In the genomic region with DNA sequence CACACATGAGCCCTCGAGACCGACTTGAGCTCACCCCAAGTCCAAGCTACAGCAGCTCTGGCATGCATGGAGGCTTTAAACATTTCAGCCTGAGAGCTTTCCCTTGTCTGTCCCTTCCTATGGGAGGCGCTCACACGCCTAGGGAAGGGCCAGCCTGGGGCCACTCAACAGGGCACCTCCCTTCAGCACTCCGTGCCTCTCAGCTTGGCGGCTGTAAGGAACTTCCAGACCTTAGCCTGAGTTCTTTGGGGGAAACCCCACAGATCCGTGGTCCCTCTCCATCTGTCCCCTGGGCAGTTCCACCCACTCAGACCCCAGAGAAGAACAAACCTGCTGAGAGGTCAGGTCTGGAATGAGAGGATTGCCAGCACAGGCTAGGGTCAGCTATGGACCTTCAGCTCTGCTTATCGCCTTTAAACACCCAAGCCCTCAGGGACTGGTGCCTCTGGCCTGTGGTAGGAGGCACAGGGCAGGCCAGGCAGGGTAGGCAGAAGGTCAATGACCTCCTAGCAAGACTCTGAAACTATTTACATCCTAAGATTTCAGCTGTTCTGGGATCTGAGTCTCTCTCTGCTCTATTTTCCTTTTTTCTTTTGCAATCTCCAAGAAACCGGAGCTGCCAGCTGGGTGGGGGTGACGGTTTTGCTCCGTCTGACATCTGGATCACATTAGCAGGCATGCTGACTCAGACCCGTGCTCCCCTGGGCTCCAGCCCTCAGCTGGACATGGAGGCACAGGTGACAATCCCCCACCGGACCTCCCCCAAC, we compare ENCODE assay signal across 9 mouse cellular contexts. TPM values are rescaled to one million over a fixed set of nuclear protein-coding genes. Genes with fewer than 3 reads are reported as not detected.
DNase-seq lines count a peak whose midpoint lies in the region; ATAC-seq and TF ChIP-seq lines count a peak whose summit lies in the region.
"Had no signal": no experiment of that assay in that cellular context is flagged by ENCODE, and none has a peak within 500 bp of the region (broad histone marks: within the 10 kb centered on the region; RNA-seq: fewer than 3 reads in every experiment).

No protein-coding gene starts in this region.

- H3K9me3 ChIP-seq in hindbrain, postnatal 0 days (ENCODE audit: low read length), result no peaks in the 10 kb centered on the region
- H3K9me3 ChIP-seq in hindbrain, embryonic 13.5 days, result no peaks in the 10 kb centered on the region
- no peaks in the 10 kb centered on the region for H3K9me3 ChIP-seq in limb, embryonic 11.5 days (ENCODE audit: control insufficient read depth, low read length)

- H3K4me2 ChIP-seq in hindbrain, postnatal 0 days (ENCODE audit: low read depth, low read length), result no peak overlapping the region
- no peak overlapping the region for H3K4me2 ChIP-seq in hindbrain, embryonic 13.5 days
- H3K4me2 ChIP-seq in limb, embryonic 11.5 days (ENCODE audit: low read depth, severe bottlenecking), result no peak overlapping the region; the same call in 1 of the 2 replicates

- 0 out of 2 replicates have a peak, but pooled peaks cover under 1% of the 10 kb centered on the region for H3K4me1 ChIP-seq in hindbrain, postnatal 0 days (ENCODE audit: insufficient read depth, low read length)
- H3K4me1 ChIP-seq in hindbrain, embryonic 13.5 days (replicated peaks), result peaks cover 12% of the 10 kb centered on the region
- H3K4me1 ChIP-seq in limb, embryonic 11.5 days (ENCODE audit: control insufficient read depth, insufficient read depth, low read length), result peaks cover 34% of the 10 kb centered on the region

- 61% methylated on average over 13 of the region's 13 CpGs for WGBS in hindbrain, postnatal 0 days
- 59% methylated on average over 13 of the region's 13 CpGs for WGBS in hindbrain, embryonic 13.5 days
- 19% methylated on average over 13 of the region's 13 CpGs for WGBS in limb, embryonic 11.5 days

- no peak overlapping the region for H3K4me3 ChIP-seq in hindbrain, postnatal 0 days (ENCODE audit: low read length)
- H3K4me3 ChIP-seq in hindbrain, embryonic 13.5 days, result no peak overlapping the region
- H3K4me3 ChIP-seq in limb, embryonic 11.5 days (ENCODE audit: low read depth, low read length), result no peak overlapping the region

- H3K27me3 ChIP-seq in hindbrain, postnatal 0 days (ENCODE audit: insufficient read depth, low read length), result no peaks in the 10 kb centered on the region
- H3K27me3 ChIP-seq in hindbrain, embryonic 13.5 days, result no peaks in the 10 kb centered on the region
- H3K27me3 ChIP-seq in limb, embryonic 11.5 days (ENCODE audit: control insufficient read depth, insufficient read depth, low read length), result no peaks in the 10 kb centered on the region

- TF ChIP-seq CTCF in hindbrain, postnatal 0 days (IDR thresholded peaks at IDR 0.05; ENCODE audit: low read depth), result no peak

- H3K27ac ChIP-seq in hindbrain, postnatal 0 days, result peak overlapping the region; percentile 36; the same call in 1 of the 2 replicates
- H3K27ac ChIP-seq in hindbrain, embryonic 13.5 days, result no peak overlapping the region
- H3K27ac ChIP-seq in limb, embryonic 11.5 days (replicated peaks; ENCODE audit: low read depth, low read length), result peak overlapping the region; percentile 85
- H3K27ac ChIP-seq: macrophage had no signal

- no peaks in the 10 kb centered on the region for H3K36me3 ChIP-seq in hindbrain, postnatal 0 days (ENCODE audit: insufficient read depth, low read length)
- no peaks in the 10 kb centered on the region for H3K36me3 ChIP-seq in hindbrain, embryonic 13.5 days
- peaks cover 3% of the 10 kb centered on the region; the same call in 1 of the 2 replicates for H3K36me3 ChIP-seq in limb, embryonic 11.5 days (ENCODE audit: control insufficient read depth, insufficient read depth, low read length)

- no peak for DNase-seq in hindbrain, postnatal 0 days (ENCODE audit: low spot score)
- DNase-seq in NIH3T3 (ENCODE audit: low read depth), result peak; percentile 91
- DNase-seq in forelimb bud, embryonic 11.5 days (ENCODE audit: low read depth, low spot score), result peak; percentile 80
- DNase-seq in limb, embryonic 11.5 days (ENCODE audit: low spot score), result peak; percentile 83
- no peak for DNase-seq in cerebellum, postnatal 4 days (ENCODE audit: low spot score in 2 of 2)
- DNase-seq in right cerebral cortex, adult 18-20 months, result no peak

- no peak overlapping the region for H3K9ac ChIP-seq in hindbrain, postnatal 0 days (replicated peaks; ENCODE audit: low read length)
- no peak overlapping the region for H3K9ac ChIP-seq in hindbrain, embryonic 13.5 days
- H3K9ac ChIP-seq in limb, embryonic 11.5 days (ENCODE audit: low read length), result no peak overlapping the region

- ATAC-seq in hindbrain, postnatal 0 days, result no peak
- no peak for ATAC-seq in hindbrain, embryonic 13.5 days (ENCODE audit: low FRiP score)
- peak; percentile 36; the same call in 1 of the 2 replicates for ATAC-seq in limb, embryonic 11.5 days (ENCODE audit: insufficient number of reproducible peaks, low FRiP score, low TSS enrichment, low read depth)
- no peak for ATAC-seq in megakaryocyte, adult 5-6 weeks (ENCODE audit: poor library complexity, severe bottlenecking)

RNA-seq across cellular contexts. Expression of a gene that starts 19.5 kb away (rescaled TPM):
- 34.4 and 39.3 TPM in 2 replicates for total RNA-seq in hindbrain, postnatal 0 days (2014; rRNA removed)
- polyA plus RNA-seq in hindbrain, postnatal 0 days (2015; fragmentation: Nextera tagmentation; extraction: Ambion mirVana), result 19.7 and 20.4 TPM in 2 replicates
- 11.9 and 12.2 TPM in 2 replicates for polyA plus RNA-seq in hindbrain, embryonic 13.5 days (2015; fragmentation: Nextera tagmentation; extraction: Ambion mirVana)
- 19.5 and 21.8 TPM in 2 replicates for polyA plus RNA-seq in limb, embryonic 11.5 days (2014; fragmentation: Nextera tagmentation; extraction: Ambion mirVana)
- total RNA-seq in megakaryocyte, adult 5-6 weeks (2015), result 33.6 and 37.0 TPM in 2 replicates
- 23.2 and 24.1 TPM in 2 replicates for total RNA-seq in megakaryocyte, adult 5-6 weeks (2017)

RNA-seq across cellular contexts. Expression of a gene that starts 55.4 kb away (rescaled TPM):
- 55.3 and 55.4 TPM in 2 replicates for total RNA-seq in hindbrain, postnatal 0 days (2014; rRNA removed)
- 46.1 and 46.7 TPM in 2 replicates for polyA plus RNA-seq in hindbrain, postnatal 0 days (2015; fragmentation: Nextera tagmentation; extraction: Ambion mirVana)
- polyA plus RNA-seq in hindbrain, embryonic 13.5 days (2015; fragmentation: Nextera tagmentation; extraction: Ambion mirVana), result 28.0 and 32.0 TPM in 2 replicates
- 47.4 and 50.9 TPM in 2 replicates for polyA plus RNA-seq in limb, embryonic 11.5 days (2014; fragmentation: Nextera tagmentation; extraction: Ambion mirVana)
- total RNA-seq in megakaryocyte, adult 5-6 weeks (2015), result 27.5 and 30.6 TPM in 2 replicates
- total RNA-seq in megakaryocyte, adult 5-6 weeks (2017), result 6.1 and 9.3 TPM in 2 replicates

Comparison
In these comparisons a context has a peak if more than half of its experiments do, and no peak if none do; other contexts are left out.
1. DNase-seq: peak in NIH3T3 (single experiment), forelimb bud, embryonic 11.5 days (single experiment) and limb, embryonic 11.5 days (single experiment); none in hindbrain, postnatal 0 days (single experiment), cerebellum, postnatal 4 days (0 of 2) and right cerebral cortex, adult 18-20 months (single experiment).